Mouse (Mus musculus): ENCODE results near the gene Etl4.

Gene Etl4

DNA sequence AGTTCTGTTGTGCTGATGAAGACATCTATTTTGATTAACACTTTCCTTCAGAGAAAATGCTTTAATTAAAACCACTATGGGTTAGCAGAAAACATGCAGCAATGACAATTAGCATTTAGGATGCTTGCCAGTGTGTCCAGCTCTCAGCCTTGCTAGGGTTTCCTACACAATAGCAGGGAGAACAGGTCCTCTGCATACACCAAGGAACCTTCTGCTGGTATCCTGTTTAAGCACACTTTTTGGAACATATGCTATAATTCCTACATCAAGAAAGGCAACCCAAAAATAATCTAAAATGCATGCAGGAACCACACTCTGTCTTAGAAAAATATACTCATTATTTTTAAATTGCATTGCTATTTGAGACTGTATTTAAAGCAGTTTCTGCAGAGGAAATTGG lies 673.5 kb downstream of the Etl4 start:
- DNase-seq = no peak

DNA sequence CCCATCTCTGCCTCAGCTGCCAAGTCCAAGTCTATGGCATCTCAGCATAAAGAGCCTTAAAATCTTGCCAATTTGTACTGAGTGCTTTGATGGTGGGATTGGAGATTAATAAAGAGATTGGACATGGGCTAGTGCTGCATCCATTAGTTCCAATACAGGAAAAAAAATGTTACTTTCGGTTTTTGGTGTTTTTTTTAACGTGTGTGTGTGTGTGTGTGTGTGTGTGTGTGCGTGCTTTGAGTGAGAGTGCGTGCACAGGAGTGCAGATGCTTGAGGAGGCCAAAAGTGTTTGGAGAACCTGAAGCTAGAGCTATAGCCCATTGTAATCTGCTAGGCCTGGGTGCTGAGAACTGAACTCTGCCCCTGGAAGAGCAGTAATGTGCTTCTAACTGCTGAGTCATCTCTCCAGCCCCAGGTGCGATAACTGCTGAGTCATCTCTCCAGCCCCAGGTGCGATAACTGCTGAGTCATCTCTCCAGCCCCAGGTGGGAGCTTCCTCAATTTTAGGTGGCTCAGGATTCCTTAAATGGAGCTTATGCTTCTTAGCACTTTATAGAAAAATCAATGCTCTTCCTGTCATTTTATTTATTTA lies 674.1 kb downstream of the Etl4 start:
- no peak for DNase-seq

DNA sequence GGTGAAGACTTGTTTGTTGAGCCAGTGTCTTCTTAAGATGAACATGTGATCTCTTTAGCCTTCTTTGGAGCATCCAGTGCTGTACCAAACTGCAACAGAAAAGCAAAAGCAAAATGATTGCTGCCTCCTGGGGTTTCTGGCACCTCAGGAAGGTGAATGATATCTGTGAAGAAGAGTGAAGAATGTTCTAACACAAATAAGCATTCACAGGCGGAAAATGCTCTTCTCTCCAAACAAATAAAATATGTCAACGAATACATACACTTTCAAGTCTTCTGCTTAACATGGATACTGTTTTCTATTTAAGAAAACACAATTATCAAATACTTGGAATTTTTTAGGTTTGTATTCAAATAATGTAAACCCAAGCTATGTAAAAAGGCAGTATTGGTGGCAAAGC lies 678.3 kb downstream of the Etl4 start:
- no peak for DNase-seq

DNA sequence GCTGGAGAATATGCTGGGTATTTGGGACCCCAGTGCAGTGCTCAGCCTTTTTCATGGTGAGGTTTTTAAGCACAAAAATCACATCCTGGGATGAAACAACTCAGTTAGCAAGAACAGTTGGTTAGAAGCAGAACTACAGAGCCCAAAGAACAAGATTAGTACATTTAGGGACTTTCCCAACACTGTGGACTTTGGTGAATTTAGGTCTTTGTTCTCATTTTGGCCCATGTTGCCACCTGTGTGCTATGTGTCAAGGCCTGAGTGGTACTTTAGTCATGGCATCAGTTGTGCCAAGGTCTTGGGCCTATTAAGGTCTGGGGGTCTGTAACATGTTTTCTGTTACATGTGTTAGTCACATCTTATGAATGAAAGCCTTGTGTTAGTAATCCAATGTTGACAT lies 679.1 kb downstream of the Etl4 start:
- DNase-seq = no peak

GRCm38 (mm10) chr2:20594129-20594528 lies 684.5 kb downstream of the Etl4 start:
- DNase-seq = no peak

- DNase-seq = no peak
Observed at GRCm38 (mm10) chr2:20595000-20595399, 685.4 kb downstream of the Etl4 start.

GRCm38 (mm10) chr2:20596558-20596957 lies 687.0 kb downstream of the Etl4 start:
- no peak for DNase-seq

GRCm38 (mm10) chr2:20597193-20597592 lies 687.6 kb downstream of the Etl4 start:
- no peak for DNase-seq

DNA sequence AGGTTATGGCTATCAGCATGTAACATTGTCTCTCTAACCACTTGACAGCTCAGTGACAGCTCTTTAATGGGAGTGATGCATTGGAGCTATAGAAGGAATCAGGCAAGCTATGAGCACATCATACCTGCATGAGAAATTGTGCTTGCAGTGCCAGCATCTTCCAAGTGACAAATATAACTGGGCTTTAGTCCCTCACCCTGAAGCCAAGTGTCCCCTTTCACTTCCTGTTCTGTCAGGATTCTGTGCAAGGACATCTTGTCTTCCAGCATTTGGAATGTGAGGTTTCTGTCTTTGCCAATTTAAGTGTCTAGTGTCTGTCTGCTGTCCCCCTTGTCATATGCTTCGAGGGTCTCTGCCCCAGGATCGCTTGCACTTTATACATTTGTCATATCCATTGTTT lies 693.1 kb downstream of the Etl4 start:
- no peak for DNase-seq

DNA sequence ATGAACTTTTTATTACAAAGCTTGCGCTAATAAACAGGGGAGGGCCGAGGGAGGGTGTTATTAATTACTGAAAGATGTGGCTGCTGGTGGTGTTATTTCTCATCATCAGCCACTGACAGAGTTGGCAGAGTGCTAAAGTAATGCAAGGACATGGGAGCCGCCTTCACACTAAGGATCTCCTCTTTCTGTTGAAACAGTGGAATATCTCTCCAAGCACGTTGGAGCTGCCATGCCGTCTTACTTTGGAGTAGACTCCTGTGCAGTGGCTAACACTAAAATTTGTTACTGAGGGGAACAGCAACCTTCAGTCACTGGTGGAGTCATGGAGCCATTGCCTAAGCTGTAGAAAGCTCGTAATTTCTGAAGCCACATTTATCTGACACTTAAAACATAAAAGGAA lies 694.0 kb downstream of the Etl4 start:
- DNase-seq = no peak

GRCm38 (mm10) chr2:20603991-20604390 lies 694.4 kb downstream of the Etl4 start:
- DNase-seq = no peak

- no peak for DNase-seq
Observed at GRCm38 (mm10) chr2:20609203-20609602, 699.6 kb downstream of the Etl4 start.

DNA sequence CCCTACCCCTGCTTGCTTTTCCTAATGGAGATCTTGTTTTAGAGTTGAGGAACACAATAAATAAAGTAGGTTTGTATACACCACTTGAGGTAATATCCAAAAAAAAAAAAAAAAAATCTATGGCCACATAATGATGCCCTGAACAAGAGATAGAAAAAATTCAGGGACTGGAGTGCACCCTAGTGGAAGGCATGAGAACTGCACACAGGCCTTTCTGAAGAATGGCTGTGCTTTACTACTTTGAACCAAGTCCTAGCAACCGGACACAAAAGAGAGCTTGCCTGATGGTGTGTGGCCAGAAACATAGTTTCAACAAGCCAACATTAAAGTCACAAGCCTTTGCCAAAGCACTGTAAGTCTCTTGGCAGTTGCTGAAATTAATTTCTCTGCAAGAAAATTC lies 706.4 kb downstream of the Etl4 start:
- peak; percentile 54 to 75 for DNase-seq

- DNase-seq = no peak
Observed at GRCm38 (mm10) chr2:20618396-20618795, 708.8 kb downstream of the Etl4 start.

GRCm38 (mm10) chr2:20619881-20620280 lies 710.3 kb downstream of the Etl4 start:
- DNase-seq = no peak

DNA sequence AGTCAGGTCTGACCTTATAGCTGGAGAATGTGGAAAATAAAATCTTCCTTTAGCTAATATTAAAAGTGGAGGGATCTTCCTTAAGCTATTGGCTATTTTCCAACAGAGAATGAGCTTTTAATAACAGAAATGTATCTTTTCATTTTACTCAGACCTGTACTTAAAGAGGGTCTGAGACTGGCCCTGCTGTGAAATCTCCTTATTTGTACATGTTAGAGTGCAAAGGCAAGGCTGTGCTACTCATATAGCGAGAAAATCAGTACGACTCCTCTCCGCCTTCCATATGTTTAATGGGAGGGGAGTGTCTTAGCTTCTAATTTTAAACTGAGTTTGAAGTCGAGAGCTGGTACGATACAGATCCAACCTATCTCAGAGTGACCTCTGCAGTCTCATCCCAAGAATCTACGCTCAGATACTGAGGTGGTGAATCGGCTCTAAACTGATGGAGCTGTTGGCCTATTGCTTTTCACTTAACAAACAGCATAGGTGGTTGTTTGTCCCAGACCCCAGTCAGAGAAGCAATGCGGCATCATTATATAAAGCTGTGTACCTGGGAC lies 719.7 kb downstream of the Etl4 start:
- no peak for DNase-seq

GRCm38 (mm10) chr2:20638604-20639003 lies 729.0 kb downstream of the Etl4 start:
- no peak for DNase-seq

DNA sequence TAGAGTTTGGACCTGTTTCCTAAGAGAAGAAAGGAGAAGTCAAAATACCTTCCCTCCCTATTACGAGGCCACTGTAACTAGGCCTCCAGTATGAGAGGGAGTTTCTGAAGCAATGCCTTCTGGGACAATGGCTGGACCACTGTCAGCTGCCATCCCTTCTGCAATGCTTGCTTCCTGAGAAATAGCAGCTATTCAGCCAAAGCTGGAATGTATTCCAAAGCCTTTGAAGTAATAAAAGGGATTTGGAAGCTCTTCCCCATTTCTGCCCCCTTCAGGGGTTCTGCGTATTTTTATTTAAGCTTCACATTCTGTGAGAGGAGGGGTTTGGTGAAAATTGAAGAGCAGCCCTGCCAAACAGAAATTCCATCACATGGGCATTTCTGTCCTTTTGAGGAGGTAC lies 730.1 kb downstream of the Etl4 start:
- no peak for DNase-seq

DNA sequence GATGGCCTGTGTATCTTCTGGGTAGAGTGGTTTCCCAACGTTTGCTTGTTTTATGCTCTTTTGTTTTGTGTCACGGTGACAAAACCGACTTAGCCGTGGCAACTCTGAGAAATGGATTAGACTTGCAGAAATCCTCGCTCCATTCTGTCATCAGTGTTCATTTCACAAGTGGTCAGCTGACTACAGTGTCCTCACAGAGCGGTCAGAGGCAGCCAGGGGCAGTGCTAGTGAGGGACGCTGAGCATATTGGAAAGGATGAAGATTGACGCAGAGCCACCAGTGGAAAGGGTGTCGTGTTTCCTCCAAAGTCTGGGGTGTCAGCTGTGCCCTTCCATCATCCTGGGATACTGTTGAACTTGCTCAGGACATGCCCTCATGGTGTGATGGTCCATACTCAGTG lies 733.2 kb downstream of the Etl4 start:
- DNase-seq = no peak

GRCm38 (mm10) chr2:20649817-20650216 lies 740.2 kb downstream of the Etl4 start:
- DNase-seq = peak; percentile 67 to 85

DNA sequence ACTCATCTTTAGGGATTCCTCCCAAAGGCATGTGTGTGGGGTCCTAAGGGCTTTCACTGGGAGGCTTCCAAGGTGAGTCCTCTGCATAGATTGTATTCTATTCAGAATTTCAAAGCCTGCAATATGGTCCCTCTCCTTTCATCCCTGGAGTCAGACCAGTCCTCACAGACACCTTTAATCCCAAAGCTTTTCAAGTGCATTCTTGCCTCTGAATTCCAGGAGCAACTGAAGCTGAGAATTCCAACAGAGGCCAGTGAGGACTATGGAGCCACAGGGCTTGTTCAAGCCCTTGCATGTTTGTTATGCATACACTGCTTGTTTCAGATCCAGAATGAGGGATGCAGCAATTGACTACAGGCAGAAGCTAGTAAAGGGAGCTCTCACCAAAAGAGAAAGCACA lies 743.5 kb downstream of the Etl4 start:
- no peak for DNase-seq

GRCm38 (mm10) chr2:20654058-20654457 lies 744.5 kb downstream of the Etl4 start:
- DNase-seq = no peak

DNA sequence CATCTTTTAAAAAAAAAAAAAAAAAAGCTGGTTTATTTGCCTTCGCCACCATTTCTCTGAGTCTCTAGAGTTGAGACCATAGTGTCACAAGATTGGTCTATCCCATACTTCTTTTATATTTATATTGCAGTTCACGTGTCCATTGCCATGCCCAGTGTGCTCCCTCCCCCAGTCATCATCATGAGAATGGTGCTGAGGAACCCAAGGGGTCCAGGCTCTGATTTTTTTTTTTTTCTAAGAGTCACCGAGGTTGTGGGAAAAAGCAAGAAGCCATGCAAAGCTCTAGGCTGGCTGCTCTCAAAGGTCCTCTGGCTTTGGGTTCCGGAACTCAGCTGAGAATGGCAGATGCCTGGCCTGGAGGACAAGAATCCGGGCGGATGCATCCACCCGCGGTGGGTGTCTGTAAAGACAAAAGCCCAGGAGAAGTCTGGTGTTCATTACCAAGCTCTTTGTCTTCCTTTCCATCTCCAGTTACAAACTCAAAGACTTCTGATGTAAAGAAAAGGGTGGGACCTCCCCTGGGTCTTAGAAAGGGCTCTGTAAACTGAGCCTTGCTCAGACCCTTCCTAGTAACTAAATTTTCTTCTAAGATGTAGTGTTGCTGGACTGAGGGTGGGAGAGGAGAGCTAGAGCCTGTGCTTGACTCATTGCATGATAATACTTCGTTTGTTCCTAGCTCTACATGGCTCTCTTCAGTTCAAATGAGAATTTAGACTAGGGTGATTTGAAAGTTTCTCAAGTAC lies 745.2 kb downstream of the Etl4 start:
- DNase-seq = no peak

DNA sequence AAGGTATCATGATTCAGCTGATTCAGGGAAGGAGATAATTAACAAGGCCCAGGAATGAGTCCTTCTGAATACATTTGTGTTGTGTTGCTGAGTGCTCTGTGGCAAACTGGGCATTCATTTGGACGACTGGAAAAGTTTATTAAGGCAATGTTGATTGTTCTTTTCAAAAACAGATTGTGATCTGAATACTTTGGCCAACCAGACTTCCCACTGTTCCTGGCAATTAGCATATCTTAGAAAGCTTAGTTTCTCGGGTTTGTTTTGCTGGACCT lies 745.7 kb downstream of the Etl4 start:
- no peak for DNase-seq

DNA sequence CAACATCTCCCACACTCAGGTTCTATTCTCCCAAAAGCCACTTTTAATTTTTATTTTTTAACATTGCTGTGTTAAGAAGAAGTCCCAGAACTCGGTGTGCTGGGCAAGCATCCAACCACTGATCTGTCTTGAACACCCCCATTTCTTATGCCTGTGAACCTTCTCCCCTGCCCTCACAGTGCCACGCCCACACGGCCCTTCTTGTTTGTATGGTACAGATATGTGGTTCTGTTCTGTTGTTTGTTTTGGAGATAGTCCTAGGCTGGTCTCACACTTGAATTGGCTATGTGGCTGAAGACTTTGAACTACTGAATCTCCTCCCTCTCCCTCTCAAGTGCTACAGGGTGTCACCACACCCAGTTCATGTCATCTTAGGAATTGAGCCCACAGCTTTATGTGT lies 748.3 kb downstream of the Etl4 start:
- peak; percentile 47 to 68 for DNase-seq

Measured in kidney, postnatal 25 days (tissue).